Mouse (Mus musculus) MEL (cell line): ENCODE results near the gene Tbc1d10c. TPM values are rescaled to one million over a fixed set of nuclear protein-coding genes. Genes with fewer than 3 reads are reported as not detected.

ENCODE experiments used
- DNase-seq: peaks from one replicate; pipeline ENCODE4 v3.0.0; 2011; ENCODE audit warnings: low read depth, low spot score
- H3K27ac ChIP-seq: 2 replicates; pipeline ENCODE4 v1.5.1; 2012; ENCODE audit warnings: low read depth, mild to moderate bottlenecking, control low read depth, low read length, moderate library complexity; ENCODE audit not compliant: control insufficient read depth
- H3K27me3 ChIP-seq, 2 experiments: fragments of 150-350 bp in 1 of 2; sonication (generic) in 1 of 2; 2 replicates each; pipeline ENCODE4 v1.6.1; 2012; ENCODE audit warnings: low read length in 2 of 2, mild to moderate bottlenecking in 2 of 2, improper control_type of control experiment in 1 of 2, moderate library complexity in 1 of 2; ENCODE audit not compliant: insufficient read depth in 2 of 2, control insufficient read depth in 1 of 2
- H3K36me3 ChIP-seq, 2 experiments: 2 replicates each; pipeline ENCODE4 v1.6.1; 2012 to 2014; ENCODE audit warnings: low read length in 2 of 2, improper control_type of control experiment in 1 of 2, inconsistent platforms in 1 of 2, mild to moderate bottlenecking in 1 of 2; ENCODE audit not compliant: insufficient read depth in 2 of 2, control insufficient read depth in 1 of 2
- H3K4me1 ChIP-seq, 2 experiments: fragments of 150-350 bp in 1 of 2; sonication (generic) in 1 of 2; 2 replicates each; pipeline ENCODE4 v1.6.1; 2012; ENCODE audit warnings: low read length in 2 of 2, improper control_type of control experiment in 1 of 2, mild to moderate bottlenecking in 1 of 2; ENCODE audit not compliant: insufficient read depth in 2 of 2, control insufficient read depth in 1 of 2
- H3K4me3 ChIP-seq, 2 experiments: fragments of 150-350 bp in 1 of 2; sonication (generic) in 1 of 2; 2 replicates each; pipeline ENCODE4 v1.5.1; 2012; ENCODE audit warnings: low read depth in 2 of 2, low read length in 2 of 2, mild to moderate bottlenecking in 2 of 2, moderate library complexity in 2 of 2, control low read depth in 1 of 2, improper control_type of control experiment in 1 of 2; ENCODE audit not compliant: control insufficient read depth in 1 of 2, insufficient read depth in 1 of 2
- H3K79me2 ChIP-seq: 2 replicates; pipeline ENCODE4 v1.6.1; 2012; ENCODE audit warnings: mild to moderate bottlenecking, low read length, moderate library complexity; ENCODE audit not compliant: control insufficient read depth, poor library complexity, insufficient read depth
- H3K9ac ChIP-seq: 2 replicates; pipeline ENCODE4 v1.6.1; 2012; ENCODE audit warnings: low read depth, mild to moderate bottlenecking, control low read depth, low read length, moderate library complexity; ENCODE audit not compliant: control insufficient read depth, poor library complexity, severe bottlenecking
- H3K9me3 ChIP-seq: fragments of 150-350 bp; sonication (generic); replicated peaks from 2 replicates; pipeline ENCODE4 v1.6.1; 2012; ENCODE audit warnings: mild to moderate bottlenecking, low read length, improper control_type of control experiment, moderate library complexity; ENCODE audit not compliant: insufficient read depth
- ELF1 ChIP-seq: IDR thresholded peaks from 2 replicates; pipeline ENCODE4 v1.6.1; 2014; ENCODE audit warnings: low read depth, mild to moderate bottlenecking, inconsistent platforms, low read length, improper control_type of control experiment, moderate library complexity
- ETS1 ChIP-seq: IDR thresholded peaks from 2 replicates; pipeline ENCODE4 v1.6.1; 2012; ENCODE audit warnings: low read depth, mild to moderate bottlenecking, inconsistent platforms, low read length, improper control_type of control experiment, moderate library complexity
- HCFC1 ChIP-seq: IDR thresholded peaks from 2 replicates; pipeline ENCODE4 v1.6.1; 2012; ENCODE audit warnings: low read depth, mild to moderate bottlenecking, inconsistent platforms, low read length, improper control_type of control experiment, moderate library complexity
- JUND ChIP-seq: IDR thresholded peaks from 2 replicates; pipeline ENCODE4 v1.6.1; 2011; ENCODE audit warnings: low read depth, mild to moderate bottlenecking, improper control_type of control experiment, low read length
- MAX ChIP-seq: IDR thresholded peaks from 2 replicates; pipeline ENCODE4 v1.6.1; 2011; ENCODE audit warnings: low read length, improper control_type of control experiment
- MEF2A ChIP-seq: IDR thresholded peaks from 2 replicates; pipeline ENCODE4 v1.6.1; 2014; ENCODE audit warnings: low read depth, mild to moderate bottlenecking, inconsistent platforms, low read length, improper control_type of control experiment; ENCODE audit not compliant: poor library complexity, insufficient replicate concordance, severe bottlenecking; ENCODE audit errors: extremely low read depth
- MXI1 ChIP-seq: IDR thresholded peaks from 2 replicates; pipeline ENCODE4 v1.6.1; 2011; ENCODE audit warnings: mild to moderate bottlenecking, low read depth, low read length, improper control_type of control experiment
- MYC ChIP-seq: IDR thresholded peaks from 2 replicates; pipeline ENCODE4 v1.6.1; 2011; ENCODE audit warnings: low read depth, mild to moderate bottlenecking, low read length, improper control_type of control experiment, moderate library complexity
- NELFE ChIP-seq: IDR thresholded peaks from 2 replicates; pipeline ENCODE4 v1.6.1; 2011; ENCODE audit warnings: low read depth, low read length, improper control_type of control experiment
- POLR2AphosphoS5 ChIP-seq: IDR thresholded peaks from 2 replicates; pipeline ENCODE4 v1.6.1; 2012; ENCODE audit warnings: low read depth, borderline replicate concordance, mild to moderate bottlenecking, inconsistent platforms, low read length, moderate library complexity, mixed read lengths
- RCOR1 ChIP-seq: IDR thresholded peaks from 2 replicates; pipeline ENCODE4 v1.6.1; 2012; ENCODE audit warnings: low read depth, mild to moderate bottlenecking, inconsistent platforms, low read length, improper control_type of control experiment
- TCF12 ChIP-seq: IDR thresholded peaks from 2 replicates; pipeline ENCODE4 v1.6.1; 2014; ENCODE audit warnings: low read depth, mild to moderate bottlenecking, inconsistent platforms, low read length, improper control_type of control experiment, moderate library complexity
- USF2 ChIP-seq, 2 experiments: IDR thresholded peaks; 2 replicates each; pipeline ENCODE4 v1.6.1; 2011 to 2012; ENCODE audit warnings: improper control_type of control experiment in 2 of 2, low read length in 2 of 2, borderline replicate concordance in 1 of 2, inconsistent platforms in 1 of 2, low read depth in 1 of 2, mild to moderate bottlenecking in 1 of 2; ENCODE audit not compliant: insufficient read depth in 1 of 2
- ZC3H11A ChIP-seq: IDR thresholded peaks from 2 replicates; pipeline ENCODE4 v1.6.1; 2012; ENCODE audit warnings: low read depth, mild to moderate bottlenecking, inconsistent platforms, low read length, improper control_type of control experiment
- ZKSCAN1 ChIP-seq: IDR thresholded peaks from 2 replicates; pipeline ENCODE4 v1.6.1; 2012; ENCODE audit warnings: low read depth, mild to moderate bottlenecking, inconsistent platforms, low read length, improper control_type of control experiment, moderate library complexity
- ZMIZ1 ChIP-seq: IDR thresholded peaks from 2 replicates; pipeline ENCODE4 v1.6.1; 2012; ENCODE audit warnings: low read depth, mild to moderate bottlenecking, inconsistent platforms, low read length, improper control_type of control experiment, moderate library complexity
- polyA plus RNA-seq, 2 experiments: library from polyadenylated mRNA; stranded (reverse) in 1 of 2; unstranded in 1 of 2; fragments of >175 nt in 1 of 2; fragments of >200 nt in 1 of 2; gene quantifications; 2 replicates each; pipeline versions ENCODE4 v1.2.1 to v1.2.4; 2012; ENCODE audit warnings: low replicate concordance in 2 of 2, low read depth in 1 of 2; ENCODE audit not compliant: insufficient read length in 2 of 2, insufficient read depth in 1 of 2, missing spikeins in 1 of 2
- total RNA-seq: library from RNA; depleted of rRNA; stranded (reverse); fragments of 300-350 nt; gene quantifications from 2 replicates; pipeline ENCODE4 v1.2.3, GENCODE M21; 2012

Gene Tbc1d10c
- total and polyA plus RNA-seq, 3 experiments, result 14.0 to 15.5 TPM; not detected in 1

DNA sequence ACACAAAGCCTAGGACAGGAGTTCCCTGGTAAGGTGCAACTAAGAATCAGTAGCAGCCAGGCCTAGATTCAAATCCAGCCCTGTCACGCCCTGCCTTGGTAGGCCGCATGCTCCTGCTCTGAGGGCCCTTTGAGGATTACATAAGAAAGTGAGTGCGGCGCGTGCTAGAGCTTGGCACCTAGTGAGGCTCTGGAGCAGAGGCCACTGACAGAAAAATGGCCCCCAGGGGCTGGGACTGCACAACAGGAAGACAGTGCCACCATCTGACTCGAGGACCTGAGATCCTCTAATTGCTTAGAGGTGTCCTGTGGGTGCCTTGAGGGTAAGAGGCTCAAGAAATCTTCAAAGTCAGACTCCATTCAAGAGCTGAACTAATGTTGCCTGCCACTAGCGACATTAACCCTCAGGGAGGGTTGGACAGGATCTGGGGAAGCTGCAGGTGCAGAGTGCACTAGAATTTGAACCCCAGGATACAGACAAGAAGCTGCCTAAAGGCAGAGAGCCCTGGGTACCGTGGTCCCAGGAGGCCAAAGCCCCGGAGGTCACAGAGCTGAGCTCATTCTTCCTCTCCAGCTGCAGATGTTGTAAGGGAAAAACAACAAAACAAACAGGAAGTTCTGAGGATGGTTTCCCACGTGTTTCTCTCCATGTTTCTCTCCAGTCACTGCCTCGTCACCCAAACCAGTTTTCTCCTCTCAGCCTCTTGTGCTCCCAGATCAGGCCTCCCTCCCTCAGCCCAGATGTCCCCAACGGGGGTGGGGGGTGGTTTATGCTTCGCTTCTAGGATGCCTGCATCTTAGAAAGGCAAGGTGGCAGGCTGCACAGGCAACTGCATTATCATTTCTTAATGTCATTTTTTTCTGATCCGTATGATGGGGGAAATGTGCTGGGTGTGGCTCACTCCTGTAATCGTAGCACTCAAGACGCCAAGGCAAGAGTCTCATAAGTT is 46.3 kb downstream of the Tbc1d10c start:
- TF ChIP-seq RCOR1, result no peak
- TF ChIP-seq ZC3H11A, result no peak
- no peak for TF ChIP-seq MAX
- no peak for TF ChIP-seq MEF2A
- no peak for TF ChIP-seq MYC
- H3K27me3 ChIP-seq, result no peaks in the 10 kb centered on the region; a peak in 1 of 4 replicates
- H3K4me3 ChIP-seq, result no peak overlapping the region
- no peak overlapping the region for H3K9ac ChIP-seq
- H3K4me1 ChIP-seq, result peaks cover 5 to 13% of the 10 kb centered on the region in 2 experiments; a peak in 3 of 4 replicates
- H3K36me3 ChIP-seq, result peaks cover 0 to 3% of the 10 kb centered on the region in 2 experiments; a peak in 1 of 4 replicates
- H3K9me3 ChIP-seq, result no peaks in the 10 kb centered on the region
- peaks cover 8% of the 10 kb centered on the region for H3K79me2 ChIP-seq
- no peak for DNase-seq
- H3K27ac ChIP-seq, result no peak overlapping the region

DNA sequence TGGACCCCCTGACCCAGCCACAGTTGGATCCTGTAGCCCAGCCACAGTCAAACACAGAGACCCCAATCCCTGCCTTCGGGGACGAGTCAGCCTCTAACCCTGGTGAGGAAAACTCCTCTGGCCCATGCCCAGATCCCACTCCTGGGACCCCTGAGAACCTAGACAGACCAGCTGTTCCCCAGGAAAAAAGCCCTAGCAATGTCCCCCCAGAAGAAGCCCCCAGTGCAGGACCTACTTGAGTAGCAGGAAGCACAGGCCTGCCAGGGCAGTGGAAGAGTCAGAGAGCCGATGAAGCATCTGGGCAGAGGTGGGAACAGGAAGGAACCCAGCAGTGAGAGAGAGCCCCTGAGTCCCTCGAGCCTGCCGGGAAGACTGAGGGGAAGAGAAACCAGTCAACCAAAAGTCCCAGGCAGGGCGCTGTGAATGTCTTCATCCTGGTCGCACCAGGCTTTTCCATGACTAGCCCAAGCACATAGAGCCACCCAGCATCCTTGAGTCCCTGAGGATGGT is 47.3 kb downstream of the Tbc1d10c start, which contains the start of gene Cabp4:
Cabp4 (minus strand) TSS at position 275 of the 510 bp plus-strand sequence.
- H3K36me3 ChIP-seq, result peaks cover 0 to 3% of the 10 kb centered on the region in 2 experiments; a peak in 1 of 4 replicates
- DNase-seq, result no peak
- peaks cover 1% of the 10 kb centered on the region for H3K79me2 ChIP-seq
- TF ChIP-seq TCF12, result no peak
- no peak for TF ChIP-seq POLR2AphosphoS5
- no peak for TF ChIP-seq MXI1
- no peak for TF ChIP-seq JUND
- H3K4me1 ChIP-seq, result peaks cover 5% of the 10 kb centered on the region in 2 experiments; a peak in 2 of 4 replicates
- no peaks in the 10 kb centered on the region; a peak in 1 of 4 replicates for H3K27me3 ChIP-seq
- no peak within 1 kb of the TSS for H3K4me3 ChIP-seq
- no peak within 1 kb of the TSS for H3K27ac ChIP-seq
- H3K9me3 ChIP-seq, result no peaks in the 10 kb centered on the region
- H3K9ac ChIP-seq, result no peak within 1 kb of the TSS

DNA sequence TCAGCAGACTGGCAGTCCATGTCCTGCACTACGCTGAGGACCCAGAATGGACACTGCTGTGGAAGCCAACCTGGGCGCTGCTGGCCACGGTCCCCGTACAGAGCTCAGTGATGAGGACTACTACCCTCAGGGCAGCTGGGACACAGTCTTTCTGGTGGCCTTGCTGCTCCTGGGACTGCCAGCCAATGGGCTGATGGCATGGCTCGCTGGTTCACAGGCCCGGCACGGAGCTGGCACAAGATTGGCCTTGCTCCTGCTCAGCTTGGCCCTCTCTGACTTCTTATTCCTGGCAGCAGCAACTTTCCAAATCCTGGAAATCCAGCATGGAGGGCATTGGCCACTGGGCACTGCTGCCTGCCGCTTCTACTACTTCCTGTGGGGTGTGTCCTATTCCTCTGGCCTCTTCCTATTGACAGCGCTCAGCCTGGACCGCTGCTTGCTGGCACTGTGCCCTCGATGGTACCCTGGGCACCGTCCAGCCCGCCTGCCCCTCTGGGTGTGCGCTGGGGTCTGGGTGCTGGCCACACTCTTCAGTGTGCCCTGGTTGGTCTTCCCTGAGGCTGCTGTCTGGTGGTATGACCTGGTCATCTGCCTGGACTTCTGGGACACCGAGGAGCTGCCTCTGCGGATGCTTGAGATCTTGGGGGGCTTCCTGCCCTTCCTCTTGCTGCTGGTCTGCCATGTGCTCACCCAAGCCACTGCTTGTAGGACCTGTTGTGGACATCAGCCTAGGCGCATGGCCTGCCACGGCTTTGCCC is 48.5 kb downstream of the Tbc1d10c start:
- Histone ChIP-seq H3K27me3 (no peaks in the 10 kb centered on the region; a peak in 1 of 4 replicates), H3K79me2 (no peaks in the 10 kb centered on the region), H3K27ac (no peak overlapping the region), H3K36me3 (no peaks in the 10 kb centered on the region), H3K9me3 (no peaks in the 10 kb centered on the region), H3K4me1 (no peaks in the 10 kb centered on the region), H3K4me3 (no peak overlapping the region), H3K9ac (no peak overlapping the region)
- no peak for TF ChIP-seq ZC3H11A
- no peak for TF ChIP-seq ELF1
- no peak for TF ChIP-seq ZKSCAN1
- no peak for TF ChIP-seq NELFE
- no peak for TF ChIP-seq JUND
- no peak for TF ChIP-seq HCFC1
- no peak for TF ChIP-seq ZMIZ1
- TF ChIP-seq ETS1, result no peak
- TF ChIP-seq USF2 (IDR thresholded peaks at IDR 0.05; ENCODE audit: borderline replicate concordance in 1 of 2, insufficient read depth in 1 of 2, low read depth in 1 of 2, low read length in 2 of 2), result no peak
- no peak for TF ChIP-seq POLR2AphosphoS5
- no peak for DNase-seq
